Mouse (Mus musculus): ENCODE measurements around the gene Qser1. TPM values are rescaled to one million over a fixed set of nuclear protein-coding genes. Genes with fewer than 3 reads are reported as not detected.
A peak's percentile ranks its signal among the peaks of the same experiment; 100 is the strongest.
"Not testable (repeated sequence)": the region's sequence is repeated elsewhere in the genome, so short reads cannot be mapped to it uniquely, and the experiment has no call there.

Qser1 gene
- polyA plus RNA-seq, 1 experiment: 4.1 TPM

- H3K4me2 ChIP-seq (ENCODE audit: low read depth): no peak overlapping the region
- TF ChIP-seq POLR2A (IDR thresholded peaks at IDR 0.05; ENCODE audit: insufficient read length, low read depth): no peak
- TF ChIP-seq MYOD1 (IDR thresholded peaks at IDR 0.05; ENCODE audit: control insufficient read depth in 1 of 3, insufficient read length in 2 of 3, low read depth in 2 of 3): no peak
- TF ChIP-seq TCF3 (IDR thresholded peaks at IDR 0.05; ENCODE audit: insufficient read length, low read depth): no peak
- TF ChIP-seq SRF (IDR thresholded peaks at IDR 0.05; ENCODE audit: control insufficient read depth, insufficient read length, low read depth): no peak
- no peak for TF ChIP-seq USF1 (IDR thresholded peaks at IDR 0.05; ENCODE audit: low read depth)
- TF ChIP-seq MYOG (IDR thresholded peaks at IDR 0.05; ENCODE audit: control insufficient read depth in 1 of 3, insufficient read depth in 1 of 3, insufficient read length in 2 of 3, low read depth in 2 of 3): no peak
- TF ChIP-seq TCF12 (IDR thresholded peaks at IDR 0.05; ENCODE audit: insufficient read depth, poor library complexity, severe bottlenecking): no peak
- no peak for TF ChIP-seq CEBPB (IDR thresholded peaks at IDR 0.05; ENCODE audit: insufficient read depth, poor library complexity, severe bottlenecking)
- TF ChIP-seq E2F4 (IDR thresholded peaks at IDR 0.05; ENCODE audit: insufficient read depth): no peak
- TF ChIP-seq MAX (IDR thresholded peaks at IDR 0.05; ENCODE audit: low read depth): no peak
- no peak for TF ChIP-seq REST (IDR thresholded peaks at IDR 0.05; ENCODE audit: insufficient read depth, insufficient read length)
- no peak for TF ChIP-seq POLR2AphosphoS2 (IDR thresholded peaks at IDR 0.05; ENCODE audit: insufficient read length, low read depth)
- H3K36me3 ChIP-seq (ENCODE audit: control insufficient read depth, insufficient read depth): no peaks in the 10 kb centered on the region
- H3K4me3 ChIP-seq: no peak overlapping the region
- no peaks in the 10 kb centered on the region for H3K27me3 ChIP-seq (ENCODE audit: control insufficient read depth, insufficient read depth, insufficient read length)
- H3ac ChIP-seq (ENCODE audit: control insufficient read depth, insufficient read length): no peak overlapping the region
- no peaks in the 10 kb centered on the region for H3K79me2 ChIP-seq (ENCODE audit: control insufficient read depth, insufficient read depth)
Measured at GRCm38 (mm10) chr2:104826191-104826590, 9.6 kb upstream of the Qser1 start.

- Histone ChIP-seq H3K4me3 (peak overlapping the region; percentile 71), H3K4me2 (ENCODE audit: low read depth) (peak overlapping the region; percentile 94), H3K79me2 (ENCODE audit: control insufficient read depth, insufficient read depth) (peaks cover 34% of the 10 kb centered on the region)
- not testable (repeated sequence) for H3K36me3 ChIP-seq (ENCODE audit: control insufficient read depth, insufficient read depth); H3ac ChIP-seq (ENCODE audit: control insufficient read depth, insufficient read length); H3K27me3 ChIP-seq (ENCODE audit: control insufficient read depth, insufficient read depth, insufficient read length)
Measured at GRCm38 (mm10) chr2:104818763-104819162, 2.2 kb upstream of the Qser1 start.

GRCm38 (mm10) chr2:104817555-104818330 lies 1.2 kb upstream of the Qser1 start:
- TF ChIP-seq CEBPB (IDR thresholded peaks at IDR 0.05; ENCODE audit: insufficient read depth, poor library complexity, severe bottlenecking): no peak
- TF ChIP-seq MAX (IDR thresholded peaks at IDR 0.05; ENCODE audit: low read depth): no peak
- H3K27me3 ChIP-seq (ENCODE audit: control insufficient read depth, insufficient read depth, insufficient read length): no peaks in the 10 kb centered on the region
- H3K36me3 ChIP-seq (ENCODE audit: control insufficient read depth, insufficient read depth): no peaks in the 10 kb centered on the region
- H3ac ChIP-seq (ENCODE audit: control insufficient read depth, insufficient read length): no peak overlapping the region
- H3K4me2 ChIP-seq (ENCODE audit: low read depth): peak overlapping the region; percentile 94
- H3K4me3 ChIP-seq: peak overlapping the region; percentile 71
- H3K79me2 ChIP-seq (ENCODE audit: control insufficient read depth, insufficient read depth): peaks cover 45% of the 10 kb centered on the region

- peak overlapping the region; percentile 71 for H3ac ChIP-seq (ENCODE audit: control insufficient read depth, insufficient read length)
- H3K36me3 ChIP-seq (ENCODE audit: control insufficient read depth, insufficient read depth): no peaks in the 10 kb centered on the region
- H3K4me3 ChIP-seq: peak overlapping the region; percentile 71
- no peaks in the 10 kb centered on the region for H3K27me3 ChIP-seq (ENCODE audit: control insufficient read depth, insufficient read depth, insufficient read length)
- peak overlapping the region; percentile 94 for H3K4me2 ChIP-seq (ENCODE audit: low read depth)
- TF ChIP-seq MYOG (IDR thresholded peaks at IDR 0.05; ENCODE audit: control insufficient read depth in 1 of 3, insufficient read depth in 1 of 3, insufficient read length in 2 of 3, low read depth in 2 of 3) (no peak), USF1 (IDR thresholded peaks at IDR 0.05; ENCODE audit: low read depth) (no peak), CEBPB (IDR thresholded peaks at IDR 0.05; ENCODE audit: insufficient read depth, poor library complexity, severe bottlenecking) (no peak), REST (IDR thresholded peaks at IDR 0.05; ENCODE audit: insufficient read depth, insufficient read length) (no peak), POLR2A (IDR thresholded peaks at IDR 0.05; ENCODE audit: insufficient read length, low read depth) (peak; percentile 63), SRF (IDR thresholded peaks at IDR 0.05; ENCODE audit: control insufficient read depth, insufficient read length, low read depth) (no peak), MAX (IDR thresholded peaks at IDR 0.05; ENCODE audit: low read depth) (no peak), MYOD1 (IDR thresholded peaks at IDR 0.05; ENCODE audit: control insufficient read depth in 1 of 3, insufficient read length in 2 of 3, low read depth in 2 of 3) (no peak), E2F4 (IDR thresholded peaks at IDR 0.05; ENCODE audit: insufficient read depth) (peak; percentile 7), POLR2AphosphoS2 (IDR thresholded peaks at IDR 0.05; ENCODE audit: insufficient read length, low read depth) (no peak), TCF3 (IDR thresholded peaks at IDR 0.05; ENCODE audit: insufficient read length, low read depth) (no peak), TCF12 (IDR thresholded peaks at IDR 0.05; ENCODE audit: insufficient read depth, poor library complexity, severe bottlenecking) (no peak)
- peaks cover 53% of the 10 kb centered on the region for H3K79me2 ChIP-seq (ENCODE audit: control insufficient read depth, insufficient read depth)
Measured at GRCm38 (mm10) chr2:104816866-104817439, 393 bp upstream of the Qser1 start.

- H3K79me2 ChIP-seq (ENCODE audit: control insufficient read depth, insufficient read depth): peaks cover 64% of the 10 kb centered on the region
- TF ChIP-seq POLR2A (IDR thresholded peaks at IDR 0.05; ENCODE audit: insufficient read length, low read depth): peak; percentile 28
- no peak for TF ChIP-seq USF1 (IDR thresholded peaks at IDR 0.05; ENCODE audit: low read depth)
- TF ChIP-seq POLR2AphosphoS2 (IDR thresholded peaks at IDR 0.05; ENCODE audit: insufficient read length, low read depth): peak; percentile 14
- no peaks in the 10 kb centered on the region for H3K27me3 ChIP-seq (ENCODE audit: control insufficient read depth, insufficient read depth, insufficient read length)
- H3K4me3 ChIP-seq: peak overlapping the region; percentile 71
- peak overlapping the region; percentile 71 for H3ac ChIP-seq (ENCODE audit: control insufficient read depth, insufficient read length)
- no peaks in the 10 kb centered on the region for H3K36me3 ChIP-seq (ENCODE audit: control insufficient read depth, insufficient read depth)
- peak overlapping the region; percentile 92 for H3K4me2 ChIP-seq (ENCODE audit: low read depth)
Measured at GRCm38 (mm10) chr2:104815561-104816370, 794 bp downstream of the Qser1 start.
